Mouse (Mus musculus) v-Abl transformed pro-B cells (cell line): ENCODE measurements around the gene Fank1.

Experiments used
- in situ Hi-C, 2 experiments: fragments of 400-800 bp; cut with MboI; formaldehyde crosslinking; loops; one replicate each; pipeline ENCODE4 v1.15.1; 2025; ENCODE audit not compliant: unreplicated experiment in 2 of 2

Gene Fank1

GRCm38 (mm10) chr7:133805614-133806175, 29.0 kb downstream of the Fank1 start:
- in situ Hi-C loops: no loop called here

DNA sequence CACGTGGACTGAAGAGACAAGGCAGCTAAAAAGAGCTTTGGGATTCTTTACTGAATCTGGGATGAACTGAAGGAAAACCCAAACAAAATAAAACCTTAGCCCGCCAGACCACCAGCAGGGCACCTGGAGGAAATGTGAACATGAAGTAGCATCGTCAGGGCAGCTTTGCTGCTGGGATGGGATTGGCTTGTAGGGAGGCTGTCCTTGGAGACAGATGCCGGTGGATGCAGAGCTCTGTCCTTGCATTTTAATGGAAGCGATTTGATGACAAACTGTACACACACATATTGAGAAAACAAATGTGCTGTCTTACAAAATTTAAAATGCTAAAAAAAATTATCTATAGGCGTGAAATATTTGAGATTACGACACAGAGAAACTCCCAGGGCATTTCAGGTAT, 36.3 kb downstream of the Fank1 start:
- in situ Hi-C loops: no loop called here

DNA sequence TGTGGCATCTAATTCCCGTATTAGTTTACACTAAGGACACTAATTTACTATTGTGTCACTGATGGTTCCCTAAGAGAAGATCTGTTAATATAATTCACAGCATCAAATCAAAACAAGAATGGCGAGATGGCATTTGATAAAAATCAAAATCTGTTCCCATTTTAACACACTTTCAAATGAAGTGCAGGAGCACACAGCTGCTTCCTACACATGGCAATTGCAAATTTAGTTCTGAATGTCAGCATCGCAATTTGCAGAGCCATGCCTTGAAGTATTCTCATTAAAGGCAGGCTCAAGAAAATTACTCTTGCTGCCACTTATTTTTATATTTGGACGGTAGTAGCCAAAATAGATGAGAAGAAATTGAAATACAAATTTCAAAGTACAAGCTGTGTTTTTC, 36.7 kb downstream of the Fank1 start:
- in situ Hi-C loops: no loop called here

DNA sequence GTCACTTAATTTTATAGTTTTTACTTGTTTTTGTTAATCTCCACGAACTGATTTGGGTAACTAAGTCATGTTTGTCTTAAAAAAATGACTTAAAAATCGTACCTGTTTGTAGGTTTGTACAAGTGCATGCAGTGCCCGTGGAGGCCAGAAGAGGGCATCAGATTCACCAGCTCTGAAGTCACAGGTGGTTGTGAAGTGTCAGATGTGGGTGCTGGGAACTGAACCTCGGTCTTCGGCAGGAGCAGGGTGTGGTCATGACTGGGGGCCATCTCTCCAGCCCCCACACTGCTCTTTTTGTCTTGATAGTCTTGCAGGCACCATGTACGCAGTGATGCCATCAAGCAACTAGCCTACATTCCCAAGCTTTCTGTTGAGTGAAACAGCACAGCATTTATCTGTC, 47.1 kb downstream of the Fank1 start:
- in situ Hi-C loops: no loop called here

DNA sequence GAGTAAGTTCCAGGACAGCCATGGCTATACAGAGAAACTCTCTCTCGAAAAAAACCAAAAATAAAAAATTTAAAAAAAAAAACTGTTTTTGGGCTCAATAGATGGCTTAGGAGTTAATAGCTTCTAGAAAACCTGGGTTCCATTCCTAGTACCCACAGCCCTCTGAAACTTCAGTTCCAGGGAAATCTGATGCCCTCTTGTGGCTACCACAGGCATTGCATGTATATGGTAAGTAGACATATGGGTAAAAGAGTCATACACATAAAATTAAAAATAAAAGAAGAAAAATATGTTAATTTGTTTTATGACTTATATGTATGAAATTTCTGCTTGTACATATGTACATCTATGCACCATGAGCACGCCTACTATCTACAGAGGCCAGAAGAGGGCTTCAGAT, 47.9 kb downstream of the Fank1 start:
- in situ Hi-C loops: no loop called here

DNA sequence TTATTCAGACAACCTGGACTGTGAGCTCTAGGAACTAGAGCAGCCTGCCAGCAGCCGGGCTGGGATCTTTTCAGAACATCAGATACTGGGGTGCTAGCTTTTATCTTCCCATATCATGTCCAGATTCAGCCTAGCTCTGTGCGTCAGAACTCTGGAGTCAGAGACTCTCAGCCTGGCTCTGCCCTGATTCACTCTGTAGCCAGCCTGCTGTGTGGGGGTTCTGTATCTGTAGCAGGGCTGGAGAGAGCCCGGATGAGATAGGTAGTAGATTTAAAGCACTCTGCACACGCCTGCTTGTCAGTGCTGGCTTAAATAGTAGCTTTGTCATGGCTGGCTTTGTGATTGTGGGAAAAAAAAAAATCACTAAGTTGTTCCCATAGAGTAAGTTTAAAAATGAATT, 51.9 kb downstream of the Fank1 start:
- in situ Hi-C loops: loop anchor here in 1 of 2 experiments (25.0 kb wide), 1 partner anchor 1909 kb away; no protein-coding TSS in a partner anchor

DNA sequence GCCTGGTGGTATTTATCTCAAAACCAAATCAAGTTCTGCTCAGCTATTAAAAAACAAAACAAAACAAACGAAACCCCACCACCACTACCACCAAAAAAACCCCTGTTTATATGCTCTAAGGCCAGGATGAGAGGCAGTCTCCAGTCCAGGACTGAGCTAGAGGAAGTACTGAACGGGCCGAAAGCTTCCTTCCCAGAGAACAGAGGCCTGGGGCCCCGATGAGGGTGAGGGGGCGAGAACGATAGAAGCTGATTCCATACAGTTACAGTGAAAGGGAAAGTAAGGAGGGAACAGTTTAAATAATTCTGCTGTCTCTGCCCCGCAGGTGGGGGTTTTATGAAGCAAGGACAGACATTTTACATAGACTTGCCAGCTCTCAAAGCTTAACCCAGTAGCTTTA, 52.9 kb downstream of the Fank1 start:
- in situ Hi-C loops: loop anchor here in 1 of 2 experiments (25.0 kb wide), 1 partner anchor 1908 kb away; no protein-coding TSS in a partner anchor

DNA sequence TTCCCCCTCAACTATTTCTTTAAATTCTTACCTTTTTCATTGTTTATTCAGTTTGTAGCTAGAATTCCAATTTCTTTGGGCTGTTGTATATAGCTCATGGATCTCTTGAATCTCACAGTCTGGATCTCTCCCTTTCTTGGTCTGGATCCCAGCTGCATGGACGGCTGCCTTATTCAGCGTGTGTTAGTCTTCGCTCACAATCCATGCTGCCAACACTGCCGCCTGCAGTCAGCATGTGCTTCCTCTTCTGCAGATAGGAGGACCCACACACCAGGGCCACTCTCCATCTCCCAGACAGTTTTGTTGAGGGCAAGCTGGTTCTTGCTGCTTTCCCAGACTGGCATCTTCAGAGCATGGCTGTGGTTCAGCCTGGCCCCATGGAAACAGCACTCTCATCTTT, 62.9 kb downstream of the Fank1 start:
- in situ Hi-C loops: loop anchor here in 1 of 2 experiments (25.0 kb wide), 1 partner anchor 1898 kb away; no protein-coding TSS in a partner anchor

DNA sequence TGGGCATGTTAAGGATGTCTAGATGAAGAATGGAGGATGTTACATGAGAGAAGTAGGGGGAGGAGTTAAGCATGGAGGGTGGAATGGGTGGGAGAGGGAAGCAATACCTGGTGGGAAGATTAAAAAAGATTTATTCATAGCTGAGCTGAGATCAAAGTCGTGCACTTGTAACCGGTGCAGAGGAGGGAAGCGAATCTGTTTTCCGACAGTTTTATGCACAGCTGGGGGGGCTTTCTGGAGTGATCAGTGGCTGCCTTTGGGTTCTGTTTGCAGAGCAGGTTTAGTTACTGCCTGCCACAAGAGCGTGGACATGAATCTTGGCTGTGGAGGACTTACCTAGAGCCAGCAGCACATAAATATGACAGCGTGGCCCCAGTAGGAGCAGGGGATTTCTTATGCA, 65.4 kb downstream of the Fank1 start:
- in situ Hi-C loops: loop anchor here in 1 of 2 experiments (10.0 to 25.0 kb wide), 2 partner anchors 1633 to 1895 kb away; no protein-coding TSS in a partner anchor

DNA sequence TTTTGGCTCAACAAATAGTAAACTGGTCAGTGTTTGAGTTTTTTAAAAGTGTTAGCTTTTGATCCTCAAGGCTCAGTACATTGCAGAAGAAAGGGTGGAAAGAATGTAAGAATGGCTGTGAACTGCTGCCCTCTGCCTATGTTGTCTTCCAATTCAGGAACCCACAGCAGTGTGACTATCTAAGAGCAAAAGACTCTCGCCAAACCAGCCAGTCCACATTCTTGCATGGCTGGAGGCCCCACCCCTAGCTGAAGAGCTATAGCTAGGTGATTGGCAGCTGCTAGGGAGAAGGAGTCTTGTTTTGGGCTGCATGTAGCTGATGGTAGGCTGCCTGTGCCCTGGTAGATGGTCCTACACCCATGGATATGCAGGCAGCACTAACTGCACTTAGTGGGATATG, 70.5 kb downstream of the Fank1 start:
- in situ Hi-C loops: loop anchor here in 1 of 2 experiments (10.0 to 25.0 kb wide), 2 partner anchors 1628 to 1890 kb away; no protein-coding TSS in a partner anchor

- in situ Hi-C loops: loop anchor here in 1 of 2 experiments (10.0 to 25.0 kb wide), 2 partner anchors 1627 to 1889 kb away; no protein-coding TSS in a partner anchor
Measured at GRCm38 (mm10) chr7:133848180-133848579, 71.5 kb downstream of the Fank1 start.

- in situ Hi-C loops: loop anchor here (25.0 kb wide), 2 partner anchors 1787 to 1887 kb away; no protein-coding TSS in a partner anchor
Measured at GRCm38 (mm10) chr7:133850735-133851134, 74.1 kb downstream of the Fank1 start.

- in situ Hi-C loops: loop anchor here (5.0 to 25.0 kb wide), 3 partner anchors 1631 to 1881 kb away; no protein-coding TSS in a partner anchor
Measured at GRCm38 (mm10) chr7:133856278-133856677, 79.6 kb downstream of the Fank1 start.

DNA sequence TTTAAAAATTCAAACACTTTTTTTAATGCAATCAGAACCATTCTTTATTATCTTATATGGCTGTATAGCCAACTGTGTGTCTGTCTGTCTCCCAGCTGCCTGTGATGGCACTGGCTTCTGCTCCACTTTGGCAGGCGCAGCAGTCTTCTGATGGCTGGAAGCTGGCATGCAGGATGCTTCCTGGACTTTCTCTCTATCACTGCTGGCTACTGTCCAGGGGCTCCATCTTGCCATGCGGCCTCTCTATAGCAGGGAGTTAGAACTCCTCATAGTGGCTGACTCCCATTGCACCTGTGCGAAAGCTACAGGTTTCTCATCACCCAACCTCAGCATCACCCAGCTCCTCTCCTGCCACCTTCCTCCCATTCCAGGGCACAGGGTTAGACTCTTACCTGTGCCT, 81.8 kb downstream of the Fank1 start:
- in situ Hi-C loops: loop anchor here (5.0 to 25.0 kb wide), 3 partner anchors 1629 to 1879 kb away; no protein-coding TSS in a partner anchor

GRCm38 (mm10) chr7:133859548-133859947, 82.9 kb downstream of the Fank1 start:
- in situ Hi-C loops: loop anchor here (5.0 to 25.0 kb wide), 3 partner anchors 1628 to 1878 kb away; no protein-coding TSS in a partner anchor

DNA sequence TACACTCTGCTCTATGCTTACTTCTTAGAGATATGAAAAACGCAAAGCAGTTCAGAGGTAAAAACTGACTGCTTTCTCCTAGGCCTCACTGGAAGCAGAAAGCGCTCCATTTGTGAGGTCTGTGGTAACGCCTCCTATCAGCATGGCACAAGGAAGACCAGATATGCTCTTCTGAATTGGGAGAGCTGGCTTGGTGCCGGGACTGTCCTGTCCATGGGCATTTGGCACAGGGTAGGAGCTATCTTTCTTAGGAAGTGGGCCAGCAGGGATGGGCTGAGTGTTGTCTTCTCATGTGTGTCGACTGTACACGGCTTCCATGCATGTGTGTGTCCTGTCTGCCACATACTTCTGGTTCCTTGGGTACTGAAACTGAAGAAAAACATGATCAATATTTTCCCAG, 85.6 kb downstream of the Fank1 start:
- in situ Hi-C loops: loop anchor here (25.0 kb wide), 2 partner anchors 1775 to 1875 kb away; no protein-coding TSS in a partner anchor

DNA sequence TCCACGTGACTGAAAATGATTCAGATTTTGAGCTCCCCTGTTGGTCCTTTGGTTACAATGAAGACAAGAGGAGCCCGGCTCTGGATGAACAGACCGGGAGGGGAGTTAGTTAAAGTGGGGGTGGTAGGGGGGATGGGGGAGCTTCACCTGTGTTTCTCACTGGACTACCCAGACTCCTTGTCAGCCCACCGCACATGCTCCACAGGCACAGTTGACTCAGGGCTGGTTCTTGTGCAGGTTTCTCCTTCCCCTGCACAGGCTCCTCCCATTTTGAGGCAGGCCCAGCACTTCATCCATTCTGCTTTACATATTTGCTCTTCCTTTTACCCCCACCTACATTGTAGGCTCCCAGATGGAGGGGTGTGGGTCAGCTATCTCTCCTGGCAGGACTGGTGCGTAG, 86.1 kb downstream of the Fank1 start:
- in situ Hi-C loops: loop anchor here (25.0 kb wide), 2 partner anchors 1775 to 1875 kb away; no protein-coding TSS in a partner anchor

DNA sequence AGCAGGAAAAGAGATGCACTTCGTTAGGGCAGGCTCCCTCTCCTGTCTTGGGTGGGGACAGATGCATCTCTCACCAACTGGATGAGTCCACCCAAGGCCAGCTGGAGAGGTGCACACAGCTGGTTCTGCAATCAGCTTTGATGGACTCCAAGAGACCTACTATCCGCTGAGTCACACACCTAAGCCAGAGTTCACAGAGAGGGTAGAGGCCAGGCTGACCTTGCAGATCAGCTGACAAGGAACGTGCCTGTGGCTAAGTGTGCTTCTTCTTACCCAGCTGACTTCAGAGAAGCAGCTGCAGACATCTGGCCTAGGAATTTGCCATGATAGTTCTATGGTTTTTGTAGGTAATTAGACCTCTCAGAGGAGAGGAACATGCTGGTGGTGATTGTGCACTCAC, 86.5 kb downstream of the Fank1 start:
- in situ Hi-C loops: loop anchor here (25.0 kb wide), 2 partner anchors 1774 to 1874 kb away; no protein-coding TSS in a partner anchor

DNA sequence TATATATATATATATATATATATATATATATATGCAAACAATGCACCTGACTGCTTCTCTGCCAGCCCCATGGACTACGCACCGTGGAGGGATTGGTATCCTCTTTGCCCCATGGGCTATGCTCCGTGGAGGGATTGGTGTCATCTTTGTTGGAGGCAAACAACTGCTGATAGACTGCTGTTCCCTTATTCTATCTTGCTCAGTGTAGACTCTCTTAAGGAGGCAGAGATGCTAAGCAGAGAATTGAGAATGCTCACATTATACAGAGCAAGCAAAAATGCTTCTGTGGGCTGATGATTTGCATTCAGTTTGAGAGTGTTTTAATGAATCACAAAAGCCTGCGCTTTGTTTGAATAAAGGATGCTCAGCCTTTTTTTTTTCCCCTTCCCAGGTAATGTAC, 87.0 kb downstream of the Fank1 start:
- in situ Hi-C loops: loop anchor here (25.0 kb wide), 2 partner anchors 1774 to 1874 kb away; no protein-coding TSS in a partner anchor

GRCm38 (mm10) chr7:133870265-133870664, 93.6 kb downstream of the Fank1 start:
- in situ Hi-C loops: loop anchor here (25.0 kb wide), 2 partner anchors 1767 to 1867 kb away; no protein-coding TSS in a partner anchor

GRCm38 (mm10) chr7:133872701-133873100, 96.0 kb downstream of the Fank1 start:
- in situ Hi-C loops: loop anchor here (25.0 kb wide), 2 partner anchors 1765 to 1865 kb away; no protein-coding TSS in a partner anchor

DNA sequence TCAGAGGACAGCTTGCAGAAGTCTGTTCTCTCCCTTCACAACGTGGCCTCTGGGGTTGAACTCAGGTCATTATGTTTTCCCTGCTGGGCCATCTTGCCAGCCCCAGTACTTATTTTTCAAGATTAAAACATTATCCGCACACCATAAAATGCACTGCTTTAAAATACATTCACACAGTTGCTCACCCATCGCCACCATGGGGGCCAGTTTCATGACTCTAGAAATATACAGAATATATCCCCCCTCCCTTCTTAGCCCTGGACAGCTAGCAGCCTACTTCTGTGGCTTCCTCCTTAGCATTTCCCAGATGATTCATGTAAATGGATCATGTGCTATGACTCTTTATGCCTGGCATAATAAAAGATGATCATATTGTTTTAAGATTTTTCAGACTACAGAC, 99.5 kb downstream of the Fank1 start:
- in situ Hi-C loops: no loop called here
